Mouse (Mus musculus) left cerebral cortex, postnatal 4 days (tissue): ENCODE results near the gene Islr2. TPM values are rescaled to one million over a fixed set of nuclear protein-coding genes. Genes with fewer than 3 reads are reported as not detected.

Experiments used
- DNase-seq: peaks from one replicate; pipeline ENCODE4 v3.0.0-alpha.2; 2022
- intact Hi-C: fragments of 180-260 bp; cut with DNase I; formaldehyde crosslinking; loops from one replicate; pipeline ENCODE4 v1.15.1; 2025
- total RNA-seq, 2 experiments: library from RNA; stranded (reverse); gene quantifications; 2 replicates each; pipeline ENCODE4 v1.2.3; 2021

The Islr2 gene
- total RNA-seq, 2 experiments from 2014 or later, result 328 to 363 TPM

- intact Hi-C loops, result no loop called here
Measured at GRCm38 (mm10) chr9:58224356-58224755, 20.2 kb upstream of the Islr2 start.

GRCm38 (mm10) chr9:58220218-58220903 lies 16.2 kb upstream of the Islr2 start:
- intact Hi-C loops, result no loop called here
- DNase-seq, result peak; percentile 59

More at GRCm38 (mm10) chr9:58224356-58224755, 20.2 kb upstream of the Islr2 start:
- no peak for DNase-seq

- intact Hi-C loops, result no loop called here
- no peak for DNase-seq
Measured at GRCm38 (mm10) chr9:58218539-58218938, 14.4 kb upstream of the Islr2 start.

- intact Hi-C loops, result no loop called here
- DNase-seq, result peak; percentile 63
Measured at GRCm38 (mm10) chr9:58216402-58216801, 12.3 kb upstream of the Islr2 start.

GRCm38 (mm10) chr9:58214519-58215180 lies 10.5 kb upstream of the Islr2 start:
- DNase-seq, result no peak
- intact Hi-C loops, result no loop called here

- DNase-seq, result no peak
- intact Hi-C loops, result no loop called here
Measured at GRCm38 (mm10) chr9:58213865-58214264, 9.7 kb upstream of the Islr2 start.

GRCm38 (mm10) chr9:58213377-58213776 lies 9.3 kb upstream of the Islr2 start:
- intact Hi-C loops, result no loop called here
- DNase-seq, result no peak

- intact Hi-C loops, result no loop called here
- no peak for DNase-seq
Measured at GRCm38 (mm10) chr9:58210304-58210627, 6.1 kb upstream of the Islr2 start.

GRCm38 (mm10) chr9:58209462-58210303 lies 5.6 kb upstream of the Islr2 start:
- intact Hi-C loops, result no loop called here
- DNase-seq, result no peak

- intact Hi-C loops, result no loop called here
- no peak for DNase-seq
Measured at GRCm38 (mm10) chr9:58206013-58206412, 1.9 kb upstream of the Islr2 start.

GRCm38 (mm10) chr9:58204448-58205000 lies 405 bp upstream of the Islr2 start:
- intact Hi-C loops, result loop anchor here (5.0 kb wide), 1 partner anchor 152 kb away; no protein-coding TSS in a partner anchor
- DNase-seq, result peak; percentile 96

GRCm38 (mm10) chr9:58202676-58203453 lies 1.3 kb downstream of the Islr2 start:
- intact Hi-C loops, result loop anchor here (5.0 kb wide), 1 partner anchor 151 kb away; no protein-coding TSS in a partner anchor
- peak; percentile 49 for DNase-seq

- intact Hi-C loops, result loop anchor here (5.0 kb wide), 1 partner anchor 150 kb away; no protein-coding TSS in a partner anchor
- DNase-seq, result peak; percentile 41
Measured at GRCm38 (mm10) chr9:58201861-58202549, 2.1 kb downstream of the Islr2 start.

GRCm38 (mm10) chr9:58201091-58201842 lies 2.9 kb downstream of the Islr2 start:
- intact Hi-C loops, result loop anchor here (5.0 kb wide), 1 partner anchor 149 kb away; no protein-coding TSS in a partner anchor
- DNase-seq, result no peak

GRCm38 (mm10) chr9:58200270-58201090 lies 3.6 kb downstream of the Islr2 start:
- no peak for DNase-seq
- intact Hi-C loops, result loop anchor here (5.0 kb wide), 1 partner anchor 148 kb away; no protein-coding TSS in a partner anchor

- peak; percentile 48 for DNase-seq
- intact Hi-C loops, result loop anchor here (5.0 kb wide), 1 partner anchor 147 kb away; no protein-coding TSS in a partner anchor
Measured at GRCm38 (mm10) chr9:58199381-58200269, 4.5 kb downstream of the Islr2 start.
